Mouse (Mus musculus) testis, adult 2 months (tissue): ENCODE data around the gene Cyfip1.

Source experiments
- CTCF ChIP-seq: fragments of 200-500 bp; IDR thresholded peaks from 2 replicates; pipeline ENCODE4 v1.5.1; 2012; ENCODE audit warnings: low read depth, mild to moderate bottlenecking, inconsistent platforms, low read length, moderate library complexity; ENCODE audit not compliant: control insufficient read depth, insufficient read depth, insufficient replicate concordance
- POLR2A ChIP-seq: fragments of 200-500 bp; IDR thresholded peaks from 2 replicates; pipeline ENCODE4 v1.6.1; 2012; ENCODE audit warnings: low read depth, mild to moderate bottlenecking, inconsistent platforms, low read length, moderate library complexity; ENCODE audit not compliant: control insufficient read depth

DNA sequence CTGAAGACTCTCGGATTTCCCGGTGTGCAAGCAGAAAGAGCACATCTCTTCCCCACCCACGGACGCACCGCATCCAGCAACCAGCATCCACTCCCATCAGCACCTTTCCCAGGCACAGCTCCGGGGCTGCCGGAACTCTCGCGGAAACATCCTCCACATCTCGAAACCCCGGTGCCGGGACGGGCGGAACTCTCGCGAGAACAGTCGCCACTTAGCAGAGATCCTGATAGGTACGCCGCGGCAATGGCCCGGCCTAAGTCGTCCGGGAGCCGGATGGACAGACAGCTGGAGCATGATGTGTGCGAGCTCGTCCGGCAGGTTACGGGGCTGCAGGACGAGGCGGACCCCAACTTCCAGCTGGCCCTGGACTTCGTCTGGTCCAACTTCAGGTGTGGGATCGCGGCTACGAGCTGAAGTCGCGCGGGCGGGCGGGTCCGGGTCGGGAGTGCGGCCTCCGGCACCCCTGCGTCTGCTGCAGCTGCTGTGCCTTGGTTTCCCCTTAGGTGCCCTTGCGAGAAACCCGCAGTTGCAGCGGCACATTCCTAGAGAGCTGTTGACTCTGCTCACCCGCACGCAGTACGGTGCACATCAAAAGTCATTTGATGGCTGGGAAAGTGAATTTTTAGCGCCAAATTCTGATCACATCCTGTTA lies 47.5 kb upstream of the Cyfip1 start, which contains the start of gene Tubgcp5:
- TF ChIP-seq POLR2A, result peak; percentile 92
- no peak for TF ChIP-seq CTCF
